Mouse (Mus musculus): ENCODE data around the gene Ppp4r2.

GRCm38 (mm10) chr6:100831751-100832150, 1.7 kb upstream of the Ppp4r2 start:
- TF ChIP-seq CTCF (IDR thresholded peaks at IDR 0.05; ENCODE audit: low read depth) = no peak
- no peak for TF ChIP-seq EP300 (IDR thresholded peaks at IDR 0.05; ENCODE audit: low read depth)

All from heart, postnatal 0 days (tissue).